ENCODE assay signal across 29 mouse cellular contexts in genomic region chr4:133958884-133959283, GRCm38 (mm10). TPM values are rescaled to one million over a fixed set of nuclear protein-coding genes. Genes with fewer than 3 reads are reported as not detected.
"Had no signal": no experiment of that assay in that cellular context is flagged by ENCODE, and none has a peak within 500 bp of the region (broad histone marks: within the 10 kb centered on the region; RNA-seq: fewer than 3 reads in every experiment).

No protein-coding gene starts in this region.

- H3K9ac ChIP-seq: heart, embryonic 13.5 days; heart, embryonic 15.5 days; hindbrain, embryonic 13.5 days; hindbrain, embryonic 15.5 days; limb, embryonic 12.5 days; liver, embryonic 13.5 days; liver, embryonic 15.5 days had no signal

- H3K4me3 ChIP-seq: heart, adult 2 months; heart, embryonic 13.5 days; heart, embryonic 15.5 days; hindbrain, embryonic 13.5 days; hindbrain, embryonic 15.5 days; layer of hippocampus, adult 2 months; left cerebral cortex, adult 2 months; limb, embryonic 10.5 days; limb, embryonic 12.5 days; liver, embryonic 13.5 days; liver, embryonic 15.5 days had no signal

- DNase-seq: gastrocnemius, postnatal 14 days; gastrocnemius, postnatal 36 days; heart, adult 2 months; heart, postnatal 14 days; heart, postnatal 36 days; kidney, adult 18-20 months; kidney, adult 8-10 months; kidney, postnatal 10 days; kidney, postnatal 25 days; kidney, postnatal 4 days; liver; liver, embryonic 13.5 days had no signal

- H3K4me1 ChIP-seq: heart, embryonic 13.5 days; heart, embryonic 15.5 days; hindbrain, embryonic 13.5 days; hindbrain, embryonic 15.5 days; limb, embryonic 12.5 days had no signal

- H3K27ac ChIP-seq: heart, adult 2 months; heart, embryonic 13.5 days; heart, embryonic 15.5 days; hindbrain, embryonic 13.5 days; hindbrain, embryonic 15.5 days; hindbrain, postnatal 0 days; layer of hippocampus, adult 2 months; left cerebral cortex, adult 2 months; limb, embryonic 10.5 days; limb, embryonic 12.5 days; liver, embryonic 13.5 days; liver, embryonic 15.5 days had no signal

- H3K9me3 ChIP-seq: heart, embryonic 13.5 days; heart, embryonic 15.5 days; hindbrain, embryonic 13.5 days; hindbrain, embryonic 15.5 days; limb, embryonic 10.5 days; limb, embryonic 12.5 days; liver, embryonic 13.5 days; liver, embryonic 15.5 days had no signal

- H3K27me3 ChIP-seq: heart, embryonic 13.5 days; heart, embryonic 15.5 days; hindbrain, embryonic 13.5 days; hindbrain, embryonic 15.5 days; limb, embryonic 12.5 days; liver, embryonic 13.5 days; liver, embryonic 15.5 days had no signal

RNA-seq across cellular contexts. Expression of gene Lin28a, which starts 59.8 kb away (rescaled TPM):
- total RNA-seq: heart, adult 2 months; heart, postnatal 14 days; heart, postnatal 36 days; hindbrain, postnatal 0 days; layer of hippocampus, adult 2 months; layer of hippocampus, postnatal 10 days; layer of hippocampus, postnatal 25 days; left cerebral cortex, adult 2 months; left cerebral cortex, postnatal 14 days; left cerebral cortex, postnatal 36 days had no signal
- polyA plus RNA-seq: gonadal fat pad, adult 2 months; heart, adult 2 months; hindbrain, postnatal 0 days; kidney, embryonic 14.5 days; kidney, embryonic 16.5 days had no signal
